Mouse (Mus musculus) liver, embryonic 14.5 days (tissue): ENCODE measurements around the gene Ren1. TPM values are rescaled to one million over a fixed set of nuclear protein-coding genes. Genes with fewer than 3 reads are reported as not detected.

Experiments used
- ATAC-seq: fragments of 200-750 bp; cut with Nextera tagmentation; 2 replicates; pipeline ENCODE4 v1.8.0; 2017; ENCODE audit warnings: moderate number of reproducible peaks, mild to moderate bottlenecking, moderate library complexity; ENCODE audit not compliant: insufficient read depth
- DNase-seq, 3 experiments: peaks; one replicate each; pipeline ENCODE4 v3.0.0-alpha.2; 2012 to 2013; ENCODE audit warnings: low read depth in 3 of 3, low spot score in 3 of 3
- H3K27ac ChIP-seq: fragments of 300-500 bp; sonication (generic); 2 replicates; pipeline ENCODE4 v1.5.1; 2014; ENCODE audit warnings: moderate library complexity, mild to moderate bottlenecking, control low read depth, inconsistent platforms
- H3K27me3 ChIP-seq: fragments of 300-500 bp; sonication (generic); 2 replicates; pipeline ENCODE4 v1.6.1; 2014; ENCODE audit warnings: mild to moderate bottlenecking, low read length, moderate library complexity; ENCODE audit not compliant: control insufficient read depth, insufficient read depth
- H3K36me3 ChIP-seq: fragments of 300-500 bp; sonication (generic); replicated peaks from 2 replicates; pipeline ENCODE4 v1.6.1; 2014; ENCODE audit warnings: low read depth; ENCODE audit not compliant: control insufficient read depth, insufficient read depth
- H3K4me1 ChIP-seq, 2 experiments: fragments of 200-500 bp in 1 of 2; fragments of 300-500 bp in 1 of 2; sonication (generic) in 1 of 2; replicated peaks; 2 replicates each; pipeline ENCODE4 v1.6.1; 2012 to 2014; ENCODE audit warnings: antibody characterized with exemption in 1 of 2, inconsistent platforms in 1 of 2, low read length in 1 of 2; ENCODE audit not compliant: control insufficient read depth in 2 of 2, insufficient read depth in 2 of 2
- H3K4me2 ChIP-seq: fragments of 300-500 bp; sonication (generic); 2 replicates; pipeline ENCODE4 v1.6.1; 2014; ENCODE audit warnings: low read depth, mild to moderate bottlenecking, control low read depth, moderate library complexity
- H3K4me3 ChIP-seq, 2 experiments: fragments of 200-500 bp in 1 of 2; fragments of 300-500 bp in 1 of 2; sonication (generic) in 1 of 2; 2 replicates each; pipeline ENCODE4 v1.5.1; 2012 to 2014; ENCODE audit warnings: low read depth in 2 of 2, low read length in 2 of 2, mild to moderate bottlenecking in 2 of 2, control low read depth in 1 of 2, inconsistent platforms in 1 of 2, moderate library complexity in 1 of 2; ENCODE audit not compliant: insufficient read depth in 1 of 2
- H3K9ac ChIP-seq: fragments of 300-500 bp; sonication (generic); replicated peaks from 2 replicates; pipeline ENCODE4 v1.6.1; 2014; ENCODE audit warnings: mild to moderate bottlenecking, control low read depth, moderate library complexity
- H3K9me3 ChIP-seq: fragments of 300-500 bp; sonication (generic); 2 replicates; pipeline ENCODE4 v1.6.1; 2016; ENCODE audit warnings: low read length, mixed read lengths; ENCODE audit not compliant: control insufficient read depth
- CTCF ChIP-seq: IDR thresholded peaks from 2 replicates; pipeline ENCODE4 v1.5.1; 2016; ENCODE audit warnings: antibody characterized with exemption, low read depth, control low read depth
- EP300 ChIP-seq: IDR thresholded peaks from 2 replicates; pipeline ENCODE4 v1.6.1; 2016; ENCODE audit warnings: antibody characterized with exemption, low read depth
- WGBS: fragments of 180-500 bp; shearing (Covaris S2); extraction: QIAGEN DNeasy Blood & Tissue Kit; methylation state at CpG from one replicate; pipeline ENCODE4 v1.1.7; 2014; ENCODE audit not compliant: insufficient replicate concordance; 5-methylcytosine and 5-hydroxymethylcytosine counted together
- polyA plus RNA-seq, 2 experiments: library from polyadenylated mRNA; depleted of rRNA in 1 of 2; stranded (reverse) in 1 of 2; unstranded in 1 of 2; fragments of >200 nt; fragmentation: Nextera tagmentation in 1 of 2; extraction: Ambion mirVana in 1 of 2; gene quantifications; 2 replicates each; pipeline versions ENCODE4 v1.2.1 to v1.2.3; 2012 to 2014

The Ren1 gene
- polyA plus RNA-seq, 2 experiments = 0.50 to 0.57 TPM

- Histone ChIP-seq H3K4me3 (no peak overlapping the region), H3K9ac (no peak overlapping the region), H3K27me3 (no peaks in the 10 kb centered on the region), H3K9me3 (no peaks in the 10 kb centered on the region), H3K4me1 (no peaks in the 10 kb centered on the region), H3K36me3 (no peaks in the 10 kb centered on the region), H3K4me2 (no peak overlapping the region), H3K27ac (no peak overlapping the region)
- DNase-seq = no peak
- no peak for ATAC-seq
- 50% methylated on average over 4 of the region's 4 CpGs for WGBS
- TF ChIP-seq EP300 = no peak
- TF ChIP-seq CTCF = peak; percentile 45
These were observed 39.1 kb upstream of the Ren1 start for GRCm38 (mm10) chr1:133311240-133311639.

GRCm38 (mm10) chr1:133311946-133312345, 38.4 kb upstream of the Ren1 start:
- H3K4me3 ChIP-seq = no peak overlapping the region
- DNase-seq = no peak
- no peaks in the 10 kb centered on the region for H3K4me1 ChIP-seq
- H3K9ac ChIP-seq = no peak overlapping the region
- 9% methylated on average over 10 of the region's 10 CpGs for WGBS
- TF ChIP-seq EP300 (no peak), CTCF (no peak)
- no peak overlapping the region for H3K27ac ChIP-seq
- H3K9me3 ChIP-seq = no peaks in the 10 kb centered on the region
- no peaks in the 10 kb centered on the region for H3K27me3 ChIP-seq
- no peak overlapping the region for H3K4me2 ChIP-seq
- no peak for ATAC-seq
- H3K36me3 ChIP-seq = no peaks in the 10 kb centered on the region

- Histone ChIP-seq H3K9me3 (no peaks in the 10 kb centered on the region; the same call in 1 of the 2 replicates), H3K27me3 (no peaks in the 10 kb centered on the region), H3K4me3 (no peak overlapping the region), H3K4me2 (no peak overlapping the region), H3K4me1 (no peaks in the 10 kb centered on the region), H3K9ac (no peak overlapping the region), H3K36me3 (no peaks in the 10 kb centered on the region), H3K27ac (no peak overlapping the region)
- ATAC-seq = no peak
- DNase-seq = peak in 2 of 3 experiments; percentile 12 to 14
- 23% methylated on average over 8 of the region's 8 CpGs for WGBS
- TF ChIP-seq CTCF (peak; percentile 78), EP300 (no peak)
These were observed 35.9 kb upstream of the Ren1 start for GRCm38 (mm10) chr1:133314364-133314763.

- no peaks in the 10 kb centered on the region for H3K4me1 ChIP-seq
- no peak overlapping the region for H3K4me3 ChIP-seq
- DNase-seq (no peak), ATAC-seq (no peak)
- no peaks in the 10 kb centered on the region for H3K36me3 ChIP-seq
- no peaks in the 10 kb centered on the region; the same call in 1 of the 2 replicates for H3K9me3 ChIP-seq
- no peak overlapping the region for H3K9ac ChIP-seq
- H3K27me3 ChIP-seq = no peaks in the 10 kb centered on the region
- no peak overlapping the region for H3K27ac ChIP-seq
- no peak overlapping the region for H3K4me2 ChIP-seq
- TF ChIP-seq EP300 (no peak), CTCF (no peak)
- 42% methylated on average over 6 of the region's 6 CpGs for WGBS
These were observed 34.5 kb upstream of the Ren1 start for GRCm38 (mm10) chr1:133315775-133316174.

GRCm38 (mm10) chr1:133316577-133316976, 33.7 kb upstream of the Ren1 start:
- TF ChIP-seq EP300 (no peak), CTCF (no peak)
- no peak for DNase-seq
- WGBS = 56% methylated on average over 4 of the region's 4 CpGs

GRCm38 (mm10) chr1:133317149-133317548, 33.2 kb upstream of the Ren1 start:
- no peak for TF ChIP-seq CTCF
- TF ChIP-seq EP300 = no peak
- no peaks in the 10 kb centered on the region for H3K36me3 ChIP-seq
- ATAC-seq = no peak

More at GRCm38 (mm10) chr1:133316577-133316976, 33.7 kb upstream of the Ren1 start:
- H3K36me3 ChIP-seq = no peaks in the 10 kb centered on the region
- no peak for ATAC-seq
- no peaks in the 10 kb centered on the region for H3K27me3 ChIP-seq
- H3K27ac ChIP-seq = no peak overlapping the region
- no peak overlapping the region for H3K4me2 ChIP-seq
- H3K9me3 ChIP-seq = no peaks in the 10 kb centered on the region; the same call in 1 of the 2 replicates
- no peaks in the 10 kb centered on the region for H3K4me1 ChIP-seq
- no peak overlapping the region for H3K9ac ChIP-seq
- no peak overlapping the region for H3K4me3 ChIP-seq

More at GRCm38 (mm10) chr1:133317149-133317548, 33.2 kb upstream of the Ren1 start:
- no peaks in the 10 kb centered on the region; the same call in 1 of the 2 replicates for H3K9me3 ChIP-seq
- H3K4me2 ChIP-seq = no peak overlapping the region
- H3K4me1 ChIP-seq = no peaks in the 10 kb centered on the region
- H3K27me3 ChIP-seq = no peaks in the 10 kb centered on the region
- DNase-seq = no peak
- H3K27ac ChIP-seq = no peak overlapping the region
- no peak overlapping the region for H3K4me3 ChIP-seq
- WGBS = 48% methylated on average over 1 of the region's 1 CpGs
- H3K9ac ChIP-seq = no peak overlapping the region
